Mouse (Mus musculus) heart, embryonic 12.5 days (tissue): ENCODE data around the gene D430041D05Rik. TPM values are rescaled to one million over a fixed set of nuclear protein-coding genes. Genes with fewer than 3 reads are reported as not detected.

ENCODE experiments used
- ATAC-seq: fragments of 200-750 bp; cut with Nextera tagmentation; 2 replicates; pipeline ENCODE4 v1.8.0; 2017; ENCODE audit warnings: moderate TSS enrichment, moderate library complexity; ENCODE audit not compliant: insufficient number of reproducible peaks, low FRiP score
- H3K27ac ChIP-seq: fragments of 300-500 bp; sonication (generic); 2 replicates; pipeline ENCODE4 v1.5.1; 2016; ENCODE audit warnings: mild to moderate bottlenecking, moderate library complexity; ENCODE audit not compliant: poor library complexity, severe bottlenecking
- H3K27me3 ChIP-seq: fragments of 300-500 bp; sonication (generic); replicated peaks from 2 replicates; pipeline ENCODE4 v1.6.1; 2016; ENCODE audit warnings: mild to moderate bottlenecking, moderate library complexity
- H3K36me3 ChIP-seq: fragments of 300-500 bp; sonication (generic); 2 replicates; pipeline ENCODE4 v1.6.1; 2016; ENCODE audit warnings: mild to moderate bottlenecking, moderate library complexity
- H3K4me1 ChIP-seq: fragments of 300-500 bp; sonication (generic); replicated peaks from 2 replicates; pipeline ENCODE4 v1.6.1; 2016; ENCODE audit warnings: mild to moderate bottlenecking
- H3K4me2 ChIP-seq: fragments of 300-500 bp; sonication (generic); 2 replicates; pipeline ENCODE4 v1.6.1; 2016; ENCODE audit warnings: mild to moderate bottlenecking, moderate library complexity
- H3K4me3 ChIP-seq: fragments of 300-500 bp; sonication (generic); 2 replicates; pipeline ENCODE4 v1.5.1; 2016; ENCODE audit warnings: mild to moderate bottlenecking
- H3K9ac ChIP-seq: fragments of 300-500 bp; sonication (generic); 2 replicates; pipeline ENCODE4 v1.6.1; 2016; ENCODE audit warnings: mild to moderate bottlenecking, moderate library complexity
- H3K9me3 ChIP-seq: fragments of 300-500 bp; sonication (generic); replicated peaks from 2 replicates; pipeline ENCODE4 v1.6.1; 2016; ENCODE audit warnings: mild to moderate bottlenecking, moderate library complexity
- WGBS: fragments of 180-500 bp; shearing (Covaris S2); methylation state at CpG from one replicate; pipeline ENCODE4 v1.1.7; 2016; 5-methylcytosine and 5-hydroxymethylcytosine counted together
- polyA plus RNA-seq: library from polyadenylated mRNA; unstranded; fragments of >200 nt; fragmentation: Nextera tagmentation; extraction: Ambion mirVana; gene quantifications from 2 replicates; pipeline ENCODE4 v1.2.1, GENCODE M21; 2016

Gene D430041D05Rik
- polyA plus RNA-seq, 1 experiment from 2014 or later: 0.04 TPM

DNA sequence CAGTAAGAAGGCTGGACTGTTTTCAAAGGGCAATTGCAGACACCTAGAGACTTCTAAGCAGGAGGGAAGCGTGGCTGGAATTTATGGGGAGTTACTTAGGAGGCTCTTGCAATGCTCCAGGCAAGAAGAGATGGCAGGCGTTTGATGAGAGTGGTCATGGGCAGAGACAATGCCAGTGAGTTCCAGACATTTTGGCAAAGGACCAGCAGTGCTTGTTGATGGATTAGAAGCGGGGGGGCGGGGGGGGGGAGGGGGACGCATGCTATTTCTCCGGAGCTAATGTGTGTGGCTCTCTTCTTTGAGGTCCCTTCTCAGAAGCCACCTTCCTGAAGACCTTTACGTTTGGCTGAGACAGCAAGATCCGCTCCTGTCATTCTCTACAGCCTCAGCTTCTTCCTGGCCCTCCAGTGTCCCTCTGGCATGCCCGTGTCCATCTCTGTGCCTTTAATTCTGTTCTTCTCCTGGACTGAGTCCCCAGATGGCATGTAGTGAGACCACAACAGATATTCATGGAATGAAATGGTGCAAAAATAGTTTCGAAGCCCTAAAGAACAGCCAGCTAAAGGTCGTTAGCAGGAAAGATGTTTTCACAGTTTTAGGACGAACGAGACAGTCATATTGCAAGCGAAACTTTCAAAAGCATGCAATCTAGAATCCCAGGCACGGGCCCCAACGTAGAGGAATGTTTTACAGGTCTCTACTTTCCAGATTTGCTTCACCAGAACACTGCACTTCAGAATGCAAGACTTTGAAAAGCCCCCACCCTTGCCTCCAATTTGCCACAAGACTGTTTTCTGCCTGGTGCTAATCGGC lies 234.4 kb downstream of the D430041D05Rik start:
- no peak for ATAC-seq
- Histone ChIP-seq H3K27me3 (no peaks in the 10 kb centered on the region), H3K4me2 (peak overlapping the region; percentile 16), H3K9me3 (no peaks in the 10 kb centered on the region), H3K4me3 (no peak overlapping the region), H3K4me1 (peaks cover 28% of the 10 kb centered on the region), H3K27ac (peak overlapping the region; percentile 81), H3K36me3 (no peaks in the 10 kb centered on the region), H3K9ac (no peak overlapping the region)
- WGBS: 50% methylated on average over 17 of the region's 17 CpGs

DNA sequence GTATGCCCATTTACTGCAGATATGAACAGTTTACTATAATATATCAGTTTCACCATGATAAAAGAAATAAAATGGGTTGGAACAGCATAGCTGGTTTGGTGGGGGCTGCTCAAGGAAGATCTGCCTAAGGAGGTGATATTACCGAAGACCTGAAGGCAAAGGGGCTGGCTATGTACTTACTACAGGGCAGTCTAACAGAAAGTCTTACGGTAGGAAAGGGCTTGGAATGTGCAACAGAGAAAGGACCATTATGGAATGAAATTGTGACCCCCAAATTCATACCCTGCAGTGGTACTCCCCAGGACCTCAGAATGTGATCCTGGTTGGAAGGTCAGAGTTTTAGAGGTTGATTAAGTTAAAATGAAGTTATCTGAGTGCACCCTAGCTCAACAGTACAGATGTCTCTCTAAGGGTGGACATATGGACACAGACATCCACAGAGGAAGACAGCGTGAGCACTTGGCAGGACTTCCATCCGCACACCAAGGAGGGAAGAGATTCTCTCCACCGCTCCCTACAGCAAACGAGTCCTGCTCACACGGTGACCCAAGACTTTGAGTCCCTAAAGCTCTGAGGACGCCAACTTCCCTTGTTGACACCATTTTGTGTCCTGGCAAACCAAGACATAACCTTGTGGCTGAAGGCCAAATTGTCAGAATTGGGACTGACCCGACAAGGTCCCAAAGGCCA lies 235.2 kb downstream of the D430041D05Rik start:
- Histone ChIP-seq H3K27me3 (no peaks in the 10 kb centered on the region), H3K4me1 (peaks cover 28% of the 10 kb centered on the region), H3K27ac (peak overlapping the region; percentile 81), H3K9ac (no peak overlapping the region), H3K4me3 (no peak overlapping the region), H3K9me3 (no peaks in the 10 kb centered on the region), H3K4me2 (no peak overlapping the region), H3K36me3 (no peaks in the 10 kb centered on the region)
- WGBS: 90% methylated on average over 9 of the region's 9 CpGs
- ATAC-seq: no peak

DNA sequence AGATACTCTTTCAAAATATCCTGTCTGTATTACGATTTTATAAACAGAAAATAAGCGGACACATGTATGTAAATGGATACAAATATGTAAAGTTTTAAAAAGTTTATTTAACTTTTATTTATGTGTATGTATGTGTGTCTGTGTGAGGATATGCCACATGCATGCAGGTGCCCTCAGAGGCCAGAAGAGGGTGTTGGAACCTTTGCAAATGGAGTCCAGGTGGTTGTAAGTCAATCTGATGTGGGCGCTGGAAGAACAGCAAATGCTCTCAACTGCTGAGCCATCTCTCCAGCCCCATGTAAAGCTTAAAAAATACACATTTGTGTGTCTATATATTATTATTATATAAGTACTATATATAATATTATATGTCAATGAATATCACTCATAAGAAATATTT lies 237.4 kb downstream of the D430041D05Rik start:
- no peaks in the 10 kb centered on the region for H3K27me3 ChIP-seq
- peaks cover 28% of the 10 kb centered on the region for H3K4me1 ChIP-seq
- ATAC-seq: no peak
- no peak overlapping the region for H3K4me3 ChIP-seq
- no peak overlapping the region for H3K9ac ChIP-seq
- H3K4me2 ChIP-seq: no peak overlapping the region
- no peaks in the 10 kb centered on the region for H3K36me3 ChIP-seq
- H3K27ac ChIP-seq: no peak overlapping the region
- WGBS: 88% methylated on average over 3 of the region's 3 CpGs
- H3K9me3 ChIP-seq: no peaks in the 10 kb centered on the region

DNA sequence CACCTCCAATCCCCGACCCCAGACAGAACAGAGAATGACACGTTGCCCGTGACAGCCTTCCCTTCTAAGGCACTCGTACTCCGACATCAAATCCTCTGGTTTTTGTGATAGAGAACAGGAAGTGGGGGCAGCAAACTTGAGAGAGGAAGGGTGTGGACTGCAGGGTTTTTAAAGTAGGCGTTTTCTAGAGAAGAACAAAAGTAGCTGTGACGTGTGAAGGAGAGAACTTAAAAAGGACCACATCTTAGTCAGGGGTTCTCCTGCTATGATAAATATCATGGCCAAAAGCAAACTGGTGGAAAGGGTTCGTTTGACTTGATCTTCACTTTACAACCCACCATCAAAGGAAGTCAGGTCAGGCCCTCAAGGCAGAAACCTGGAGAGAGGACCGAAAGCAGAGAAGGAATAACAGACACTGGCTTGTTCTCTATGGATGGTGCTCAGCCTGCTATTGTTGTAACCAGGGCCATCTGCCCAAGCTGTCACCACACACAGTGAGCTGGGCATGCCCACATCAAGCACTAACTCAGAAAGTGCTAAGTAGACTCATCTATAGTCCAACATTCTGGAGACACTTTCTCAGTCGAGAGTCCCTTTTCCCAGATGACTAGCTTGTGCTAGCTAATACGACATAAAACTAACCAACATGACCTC lies 238.0 kb downstream of the D430041D05Rik start:
- 53% methylated on average over 11 of the region's 11 CpGs for WGBS
- no peak for ATAC-seq
- no peaks in the 10 kb centered on the region for H3K36me3 ChIP-seq
- H3K27me3 ChIP-seq: no peaks in the 10 kb centered on the region
- no peak overlapping the region for H3K27ac ChIP-seq
- no peak overlapping the region for H3K4me3 ChIP-seq
- H3K4me2 ChIP-seq: no peak overlapping the region
- no peaks in the 10 kb centered on the region for H3K9me3 ChIP-seq
- no peak overlapping the region for H3K9ac ChIP-seq
- H3K4me1 ChIP-seq: peaks cover 22% of the 10 kb centered on the region

- H3K4me2 ChIP-seq: no peak overlapping the region
- WGBS: 83% methylated on average over 17 of the region's 17 CpGs
- no peak overlapping the region for H3K9ac ChIP-seq
- H3K4me3 ChIP-seq: no peak overlapping the region
- H3K4me1 ChIP-seq: no peaks in the 10 kb centered on the region
- no peak overlapping the region for H3K27ac ChIP-seq
- no peak for ATAC-seq
- H3K36me3 ChIP-seq: no peaks in the 10 kb centered on the region
- H3K27me3 ChIP-seq: no peaks in the 10 kb centered on the region
- H3K9me3 ChIP-seq: no peaks in the 10 kb centered on the region
Observed at GRCm38 (mm10) chr2:104168186-104168896, 242.5 kb downstream of the D430041D05Rik start.

DNA sequence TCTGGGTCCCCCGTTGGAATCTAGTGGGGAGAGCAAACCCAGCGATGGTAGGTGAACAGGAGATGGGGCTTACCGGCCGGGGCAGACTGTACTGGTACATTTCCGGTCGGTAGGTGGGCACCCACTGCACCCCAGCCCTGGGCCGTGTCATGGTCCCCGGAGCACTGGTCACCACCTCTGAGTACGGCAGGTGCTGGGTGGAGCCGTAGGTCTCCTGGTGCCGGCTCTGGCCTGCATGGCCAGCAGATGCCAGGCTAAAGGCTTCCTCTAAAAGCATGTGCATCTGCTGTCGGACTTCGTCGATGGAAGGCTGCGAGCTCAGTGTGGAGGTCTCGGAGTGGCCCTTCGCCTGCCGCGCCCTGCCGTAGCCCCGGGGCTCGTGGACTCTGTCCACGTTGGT lies 243.0 kb downstream of the D430041D05Rik start:
- Histone ChIP-seq H3K36me3 (no peaks in the 10 kb centered on the region), H3K9ac (no peak overlapping the region), H3K4me1 (no peaks in the 10 kb centered on the region), H3K4me3 (no peak overlapping the region), H3K27me3 (no peaks in the 10 kb centered on the region), H3K9me3 (no peaks in the 10 kb centered on the region), H3K27ac (no peak overlapping the region), H3K4me2 (no peak overlapping the region)
- WGBS: 93% methylated on average over 23 of the region's 23 CpGs
- ATAC-seq: no peak

DNA sequence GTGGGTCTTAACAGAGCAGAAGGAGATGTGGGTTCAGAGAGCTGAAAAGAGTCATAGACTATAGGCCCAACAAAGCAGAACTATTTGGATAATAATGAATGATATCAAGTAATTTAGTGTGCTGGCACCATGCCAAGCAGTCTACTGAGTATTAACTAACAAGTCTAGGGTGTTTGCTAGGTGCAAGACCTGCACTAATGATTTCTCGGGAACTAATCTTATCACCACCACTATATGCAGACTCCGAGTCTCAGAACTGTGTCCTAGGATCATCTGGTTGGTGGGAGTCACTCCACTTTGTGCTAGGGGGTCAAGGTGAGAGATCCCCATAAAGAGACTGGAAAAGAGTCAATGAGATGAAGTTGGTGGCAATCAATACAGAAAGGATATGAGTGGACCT lies 245.2 kb downstream of the D430041D05Rik start:
- Histone ChIP-seq H3K27me3 (no peaks in the 10 kb centered on the region), H3K4me3 (no peak overlapping the region), H3K9me3 (no peaks in the 10 kb centered on the region), H3K4me2 (no peak overlapping the region), H3K4me1 (no peaks in the 10 kb centered on the region), H3K27ac (no peak overlapping the region), H3K9ac (no peak overlapping the region), H3K36me3 (no peaks in the 10 kb centered on the region)
- 70% methylated on average over 2 of the region's 2 CpGs for WGBS
- no peak for ATAC-seq

- H3K9ac ChIP-seq: no peak overlapping the region
- WGBS: 73% methylated on average over 4 of the region's 4 CpGs
- H3K4me1 ChIP-seq: no peaks in the 10 kb centered on the region
- no peak for ATAC-seq
- H3K9me3 ChIP-seq: no peaks in the 10 kb centered on the region
- no peak overlapping the region for H3K4me3 ChIP-seq
- H3K27ac ChIP-seq: no peak overlapping the region
- H3K36me3 ChIP-seq: no peaks in the 10 kb centered on the region
- no peak overlapping the region for H3K4me2 ChIP-seq
- H3K27me3 ChIP-seq: no peaks in the 10 kb centered on the region
Observed at GRCm38 (mm10) chr2:104163978-104164487, 246.8 kb downstream of the D430041D05Rik start.

- WGBS: 78% methylated on average over 7 of the region's 7 CpGs
- H3K9me3 ChIP-seq: no peaks in the 10 kb centered on the region
- no peak overlapping the region for H3K27ac ChIP-seq
- no peak overlapping the region for H3K4me2 ChIP-seq
- H3K4me1 ChIP-seq: no peaks in the 10 kb centered on the region
- no peak overlapping the region for H3K9ac ChIP-seq
- no peaks in the 10 kb centered on the region for H3K27me3 ChIP-seq
- no peaks in the 10 kb centered on the region for H3K36me3 ChIP-seq
- H3K4me3 ChIP-seq: no peak overlapping the region
- ATAC-seq: no peak
Observed at GRCm38 (mm10) chr2:104163418-104163817, 247.4 kb downstream of the D430041D05Rik start.

DNA sequence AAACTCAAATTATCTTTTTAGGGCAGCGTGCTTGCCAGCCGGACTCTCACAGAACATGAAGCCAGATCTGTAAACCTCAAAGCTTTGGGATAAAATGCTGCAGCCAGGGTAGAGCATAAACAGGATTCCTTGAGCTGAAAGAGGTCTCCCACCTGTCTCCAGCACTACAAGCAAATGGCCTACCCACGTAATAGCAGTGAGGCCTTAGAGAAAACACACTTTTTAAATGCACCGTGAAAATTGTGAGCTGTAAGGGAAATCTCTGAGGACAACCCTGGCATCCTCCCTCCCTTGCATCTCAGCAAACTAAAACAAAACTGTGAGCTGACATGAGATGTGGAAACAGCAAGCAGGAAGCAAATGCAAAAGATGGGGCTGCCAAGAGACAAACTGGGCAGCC lies 253.0 kb downstream of the D430041D05Rik start:
- 86% methylated on average over 4 of the region's 4 CpGs for WGBS
- no peaks in the 10 kb centered on the region for H3K27me3 ChIP-seq

DNA sequence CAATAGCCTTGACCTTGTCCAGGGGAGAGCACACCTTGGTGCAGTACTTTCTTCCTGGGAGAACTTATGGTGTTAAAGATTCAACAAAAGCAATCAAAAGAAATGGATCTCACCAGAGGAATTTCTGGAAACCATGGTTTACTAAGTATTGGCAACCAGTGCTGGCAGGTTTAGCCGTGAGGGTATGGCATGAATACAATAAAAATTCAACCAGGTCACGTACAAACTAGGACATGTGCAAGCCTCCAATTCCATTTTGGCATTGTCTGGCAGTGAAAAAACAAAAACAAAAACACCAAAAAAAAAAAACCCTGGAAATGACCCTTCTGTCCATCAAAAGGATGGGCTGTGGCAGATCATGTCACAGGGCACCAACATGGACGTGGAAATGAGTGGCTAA lies 256.9 kb downstream of the D430041D05Rik start:
- H3K4me1 ChIP-seq: no peaks in the 10 kb centered on the region
- H3K9ac ChIP-seq: no peak overlapping the region
- WGBS: 77% methylated on average over 3 of the region's 3 CpGs
- no peak overlapping the region for H3K4me3 ChIP-seq
- no peak overlapping the region for H3K27ac ChIP-seq
- H3K9me3 ChIP-seq: no peaks in the 10 kb centered on the region
- no peaks in the 10 kb centered on the region for H3K36me3 ChIP-seq
- no peak for ATAC-seq
- no peaks in the 10 kb centered on the region for H3K27me3 ChIP-seq
- H3K4me2 ChIP-seq: no peak overlapping the region

More for the DNA sequence above, 253.0 kb downstream of the D430041D05Rik start:
- H3K9ac ChIP-seq: no peak overlapping the region
- H3K4me3 ChIP-seq: no peak overlapping the region
- no peak for ATAC-seq
- H3K27ac ChIP-seq: no peak overlapping the region
- H3K4me2 ChIP-seq: no peak overlapping the region
- H3K4me1 ChIP-seq: no peaks in the 10 kb centered on the region
- H3K36me3 ChIP-seq: no peaks in the 10 kb centered on the region
- H3K9me3 ChIP-seq: no peaks in the 10 kb centered on the region
